Mouse (Mus musculus) CH12.LX (cell line): Measurements from ENCODE around the gene Nol10.

ENCODE experiments used
- CTCF ChIP-seq, 2 experiments: IDR thresholded peaks in 1 of 2; conservative IDR thresholded peaks in 1 of 2; 2 replicates each; pipeline ENCODE4 v1.5.1; 2011 to 2012; ENCODE audit warnings: low read depth in 2 of 2, low read length in 2 of 2, improper control_type of control experiment in 1 of 2, inconsistent platforms in 1 of 2, mild to moderate bottlenecking in 1 of 2, moderate library complexity in 1 of 2
- EP300 ChIP-seq: IDR thresholded peaks from 2 replicates; pipeline ENCODE4 v1.6.1; 2011; ENCODE audit warnings: low read length, improper control_type of control experiment
- JUND ChIP-seq: conservative IDR thresholded peaks from 2 replicates; pipeline ENCODE4 v1.6.1; 2011; ENCODE audit warnings: low read depth, low read length, improper control_type of control experiment
- MAFK ChIP-seq: IDR thresholded peaks from 2 replicates; pipeline ENCODE4 v1.6.1; 2011; ENCODE audit warnings: low read length, improper control_type of control experiment; ENCODE audit not compliant: insufficient replicate concordance
- MAX ChIP-seq: IDR thresholded peaks from 2 replicates; pipeline ENCODE4 v1.6.1; 2011; ENCODE audit warnings: low read length, improper control_type of control experiment
- MEF2A ChIP-seq: IDR thresholded peaks from 2 replicates; pipeline ENCODE4 v1.6.1; 2014; ENCODE audit warnings: low read depth, mild to moderate bottlenecking, inconsistent platforms, low read length, improper control_type of control experiment, borderline replicate concordance
- MXI1 ChIP-seq: IDR thresholded peaks from 2 replicates; pipeline ENCODE4 v1.6.1; 2011; ENCODE audit warnings: mild to moderate bottlenecking, low read depth, low read length, improper control_type of control experiment
- POLR2A ChIP-seq: IDR thresholded peaks from 2 replicates; pipeline ENCODE4 v1.6.1; 2011; ENCODE audit warnings: low read depth, mild to moderate bottlenecking, improper control_type of control experiment, low read length
- RAD21 ChIP-seq: IDR thresholded peaks from 2 replicates; pipeline ENCODE4 v1.6.1; 2011; ENCODE audit warnings: low read depth, mild to moderate bottlenecking, low read length, improper control_type of control experiment, moderate library complexity
- SIN3A ChIP-seq: IDR thresholded peaks from 2 replicates; pipeline ENCODE4 v1.6.1; 2012; ENCODE audit warnings: low read length, improper control_type of control experiment, inconsistent platforms
- ZMIZ1 ChIP-seq: IDR thresholded peaks from 2 replicates; pipeline ENCODE4 v1.6.1; 2012; ENCODE audit warnings: low read depth, mild to moderate bottlenecking, inconsistent platforms, low read length, improper control_type of control experiment
- ZNF384 ChIP-seq: IDR thresholded peaks from 2 replicates; pipeline ENCODE4 v1.6.1; 2012; ENCODE audit warnings: low read depth, low read length, improper control_type of control experiment, inconsistent platforms

- no peak for TF ChIP-seq MAX
- TF ChIP-seq POLR2A = no peak
- TF ChIP-seq CTCF (conservative IDR thresholded peaks at IDR 0.05 in 1 of 2, IDR thresholded peaks at IDR 0.05 in 1 of 2; ENCODE audit: low read depth in 2 of 2, low read length in 2 of 2) = no peak
- no peak for TF ChIP-seq JUND
- TF ChIP-seq EP300 = no peak
- TF ChIP-seq MEF2A = no peak
- TF ChIP-seq MXI1 = no peak
- TF ChIP-seq MAFK = no peak
- TF ChIP-seq SIN3A = no peak
- no peak for TF ChIP-seq RAD21
- TF ChIP-seq ZMIZ1 = no peak
- no peak for TF ChIP-seq ZNF384
Observed at GRCm38 (mm10) chr12:17431166-17431565, 82.9 kb downstream of the Nol10 start.
